Mouse (Mus musculus) left cerebral cortex, postnatal 36 days (tissue): Measurements from ENCODE around the gene Adgrd1. TPM values are rescaled to one million over a fixed set of nuclear protein-coding genes. Genes with fewer than 3 reads are reported as not detected.

Source experiments
- DNase-seq, 2 experiments: peaks; one replicate each; pipeline ENCODE4 v3.0.0; 2021 to 2022; ENCODE audit warnings: low spot score in 2 of 2, mixed read lengths in 1 of 2
- intact Hi-C: fragments of 180-260 bp; cut with DNase I; formaldehyde crosslinking; loops from one replicate; pipeline ENCODE4 v1.15.1; 2025
- total RNA-seq, 2 experiments: library from RNA; stranded (reverse); gene quantifications; 2 replicates each; pipeline ENCODE4 v1.2.3; 2021

The Adgrd1 gene
- total RNA-seq, 2 experiments from 2014 or later = 3.1 to 3.3 TPM

DNA sequence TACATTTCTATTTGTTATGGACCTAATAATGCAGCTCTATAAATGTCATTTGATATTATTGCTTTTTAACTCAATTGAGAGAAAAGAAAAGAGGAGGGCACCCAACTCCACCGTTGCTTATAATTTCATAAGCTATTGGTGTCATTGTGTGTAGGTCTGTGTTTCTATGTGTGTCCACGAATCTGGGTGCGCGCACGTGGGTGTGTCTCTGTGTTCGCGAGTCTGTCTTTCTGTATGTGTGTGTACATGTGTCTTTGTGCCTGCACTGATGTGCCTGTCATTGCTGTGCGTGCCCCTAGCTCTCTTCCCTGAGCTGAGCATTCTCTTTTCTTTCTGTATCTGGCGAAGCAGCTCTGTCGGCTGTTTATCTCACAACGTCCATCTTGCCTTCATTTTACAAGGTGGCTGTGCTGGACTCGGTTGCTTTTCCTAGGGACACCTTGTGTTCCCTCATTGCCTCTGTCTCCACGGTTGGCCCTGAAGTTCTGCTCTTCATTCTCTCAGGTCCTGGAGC is 84.2 kb downstream of the Adgrd1 start:
- no peak for DNase-seq
- intact Hi-C loops = no loop called here

DNA sequence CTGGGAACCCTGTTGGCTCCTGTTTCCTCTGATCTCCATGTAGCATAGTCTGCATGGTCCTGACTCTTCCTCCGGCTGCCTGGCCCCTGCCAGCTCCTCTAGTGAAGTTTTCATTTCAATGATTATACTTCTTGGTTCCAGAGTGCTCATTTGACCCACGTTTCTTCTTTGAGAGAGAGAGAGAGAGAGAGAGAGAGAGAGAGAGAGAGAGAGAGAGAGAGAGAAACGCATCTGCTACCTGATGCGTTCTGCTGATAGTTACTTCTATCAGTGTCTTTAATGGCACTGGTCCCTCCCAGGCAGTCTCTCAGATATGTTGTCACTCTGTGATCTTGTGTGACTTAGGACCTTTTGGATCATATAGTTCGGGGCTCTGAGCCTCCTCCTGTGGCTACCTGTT is 84.9 kb downstream of the Adgrd1 start:
- DNase-seq = no peak
- intact Hi-C loops = no loop called here

DNA sequence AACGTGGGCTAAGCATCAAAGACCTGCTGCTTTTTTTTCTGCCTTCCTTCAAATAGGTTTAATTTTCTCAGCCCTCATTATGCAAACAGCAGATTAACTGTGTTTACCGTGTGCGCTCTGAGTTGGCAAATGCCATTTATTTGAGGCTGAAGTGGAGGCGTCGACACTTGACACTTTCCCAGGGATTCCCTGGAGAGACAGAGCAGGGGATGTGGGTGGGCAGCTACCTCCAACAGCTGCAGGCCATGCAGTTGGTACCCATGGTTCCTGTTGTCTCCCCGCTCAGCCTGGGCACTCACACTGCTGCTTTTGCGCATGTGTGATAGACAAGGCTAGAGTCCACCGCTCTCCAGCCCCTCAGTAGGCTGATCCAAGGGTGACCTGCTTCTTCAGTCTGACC is 86.0 kb downstream of the Adgrd1 start:
- intact Hi-C loops = no loop called here
- peak; percentile 23 to 35 for DNase-seq

DNA sequence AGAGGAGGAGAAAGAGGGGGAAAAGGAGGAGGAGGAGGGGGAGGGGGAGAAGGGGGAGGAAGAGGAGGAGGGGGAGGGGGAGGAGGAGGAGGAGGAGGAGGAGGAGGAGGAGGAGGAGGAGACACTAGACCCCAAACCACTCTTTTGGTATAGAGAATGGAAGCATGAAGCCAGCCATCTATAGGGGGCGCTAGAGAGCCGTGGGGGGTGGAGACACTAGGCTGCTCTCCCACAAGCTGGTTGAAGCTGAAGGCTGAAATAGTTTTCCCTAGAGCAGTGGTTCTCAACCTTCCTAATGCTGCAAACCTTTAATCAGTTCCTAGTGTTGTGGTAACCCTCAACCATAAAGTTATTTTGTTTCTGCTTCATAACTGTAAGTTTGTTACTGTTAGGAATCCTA is 89.7 kb downstream of the Adgrd1 start:
- DNase-seq = no peak
- intact Hi-C loops = loop anchor here (5.0 kb wide), 1 partner anchor 206 kb away; no protein-coding TSS in a partner anchor

DNA sequence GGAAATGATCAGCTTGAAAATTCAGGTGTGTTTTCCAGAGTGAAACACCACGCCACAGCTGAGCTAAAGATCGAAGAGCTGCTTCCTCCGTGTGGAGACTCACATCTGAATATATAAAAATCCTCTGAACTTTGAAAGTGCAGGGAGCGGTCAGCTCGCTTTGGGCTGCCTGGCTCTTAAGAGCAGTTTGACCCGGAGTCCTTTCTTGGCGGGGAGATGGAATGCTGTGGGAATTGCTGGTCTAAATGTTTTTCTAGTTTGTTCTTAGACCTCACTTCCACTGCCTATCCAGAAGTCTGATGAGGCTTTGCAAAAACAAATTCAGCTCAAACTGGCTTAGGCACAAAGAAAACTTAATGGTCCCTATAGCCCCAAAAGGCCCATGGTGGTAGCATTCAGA is 90.4 kb downstream of the Adgrd1 start:
- intact Hi-C loops = loop anchor here (5.0 kb wide), 1 partner anchor 205 kb away; no protein-coding TSS in a partner anchor
- DNase-seq = no peak

DNA sequence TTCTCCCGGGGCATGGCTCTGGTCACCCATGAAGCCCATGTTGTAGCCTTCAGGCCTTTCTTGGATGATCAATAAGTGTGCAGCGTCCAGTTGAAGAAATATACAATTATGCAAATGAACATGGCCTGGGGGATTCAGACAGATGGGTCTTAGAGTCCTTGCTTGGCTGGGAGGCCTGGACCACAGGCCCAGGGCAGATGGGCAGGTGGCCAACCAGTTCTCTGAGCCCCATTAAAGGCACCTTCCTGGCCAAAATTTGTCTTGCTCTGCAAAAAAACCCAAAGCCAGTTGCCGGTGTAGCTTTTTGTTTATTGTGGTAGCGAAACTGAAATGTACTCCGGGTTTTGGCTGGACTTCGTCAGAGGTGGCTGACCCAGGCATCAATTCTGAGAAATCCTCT is 92.5 kb downstream of the Adgrd1 start:
- intact Hi-C loops = loop anchor here (5.0 kb wide), 1 partner anchor 203 kb away; no protein-coding TSS in a partner anchor
- no peak for DNase-seq

DNA sequence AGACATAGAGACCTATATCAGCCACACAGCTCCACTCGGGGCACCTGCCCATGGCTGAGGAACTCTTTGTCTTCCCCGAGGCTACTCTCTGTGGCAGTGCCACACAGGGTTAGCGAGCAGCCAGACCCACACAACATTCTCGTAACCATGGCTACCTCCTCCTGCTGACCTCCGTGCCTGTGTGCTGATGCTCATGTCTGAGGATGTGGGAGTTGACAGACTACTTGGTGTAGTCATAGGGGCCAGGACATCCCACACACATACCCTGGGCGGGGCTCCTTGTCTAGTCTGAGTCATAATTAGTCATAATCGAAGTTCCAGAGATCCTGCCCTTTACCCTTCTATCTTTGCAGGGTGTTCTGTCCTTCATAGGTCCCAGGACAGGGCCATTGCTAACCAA is 93.5 kb downstream of the Adgrd1 start:
- intact Hi-C loops = no loop called here
- DNase-seq = no peak

DNA sequence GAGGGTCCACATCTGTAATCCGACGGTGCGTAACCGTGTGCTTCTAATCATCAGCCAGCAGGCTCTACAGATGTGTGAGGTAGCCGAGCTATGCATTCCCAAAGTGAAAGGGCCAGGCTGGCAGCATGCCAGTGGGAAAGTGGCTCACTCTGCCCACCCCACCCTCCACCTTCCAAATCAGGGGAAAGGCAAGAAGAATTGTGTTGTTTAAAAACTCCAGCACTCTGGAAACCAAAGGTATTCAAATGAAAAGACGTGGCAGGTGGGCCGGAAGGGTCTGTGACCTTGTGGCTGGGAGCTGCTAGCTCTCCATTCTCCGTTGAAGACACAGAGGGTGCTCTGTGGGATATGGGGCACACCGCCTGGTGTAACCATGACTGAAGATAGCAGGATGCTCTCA is 100.0 kb downstream of the Adgrd1 start:
- DNase-seq = no peak
- intact Hi-C loops = no loop called here

DNA sequence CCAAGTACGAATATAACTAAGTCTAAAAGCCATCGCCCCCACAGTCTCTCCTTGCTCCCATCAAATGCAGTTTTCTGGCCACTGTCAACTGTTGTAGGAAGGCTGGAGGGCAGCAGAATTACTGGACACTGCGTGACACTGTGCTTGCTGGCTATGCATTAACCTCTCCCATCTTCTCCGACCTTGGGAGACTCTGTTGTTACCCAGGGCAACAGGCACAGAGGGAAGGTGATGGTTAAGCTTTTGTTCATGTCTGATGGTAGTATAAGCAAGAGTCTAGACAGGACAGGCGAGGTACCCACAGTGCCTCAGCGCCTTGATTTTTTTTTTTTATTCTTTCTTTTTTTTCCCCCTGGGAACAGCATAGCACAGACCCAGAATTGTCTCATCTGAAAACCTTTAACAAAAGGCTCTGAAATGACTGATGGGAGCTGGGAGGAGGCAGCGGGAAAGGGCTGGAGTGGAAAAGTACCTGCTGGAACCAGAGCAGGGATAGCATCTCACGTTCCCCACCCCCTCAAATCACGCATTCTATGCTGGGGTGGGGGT is 100.5 kb downstream of the Adgrd1 start:
- no peak for DNase-seq
- intact Hi-C loops = no loop called here

DNA sequence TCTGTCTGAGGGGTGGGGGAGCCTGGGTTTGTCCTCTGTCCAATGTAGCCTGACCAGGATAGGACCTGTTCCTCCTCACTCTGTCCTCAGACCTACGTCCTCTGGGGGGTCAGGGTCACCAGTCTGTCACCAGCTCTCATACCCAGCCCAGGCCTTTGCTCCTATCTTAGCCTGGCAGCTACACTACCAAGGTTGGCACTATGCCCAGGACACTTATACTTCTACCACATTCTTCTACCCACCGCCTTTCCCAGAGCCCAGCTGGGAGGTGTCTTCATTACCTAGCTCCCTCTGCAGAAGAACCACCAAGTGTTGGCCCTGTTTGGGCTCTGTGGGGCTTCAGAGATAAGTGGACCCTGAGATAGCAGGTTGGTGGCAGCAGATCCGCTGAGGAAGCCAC is 103.6 kb downstream of the Adgrd1 start:
- intact Hi-C loops = no loop called here
- DNase-seq = no peak

DNA sequence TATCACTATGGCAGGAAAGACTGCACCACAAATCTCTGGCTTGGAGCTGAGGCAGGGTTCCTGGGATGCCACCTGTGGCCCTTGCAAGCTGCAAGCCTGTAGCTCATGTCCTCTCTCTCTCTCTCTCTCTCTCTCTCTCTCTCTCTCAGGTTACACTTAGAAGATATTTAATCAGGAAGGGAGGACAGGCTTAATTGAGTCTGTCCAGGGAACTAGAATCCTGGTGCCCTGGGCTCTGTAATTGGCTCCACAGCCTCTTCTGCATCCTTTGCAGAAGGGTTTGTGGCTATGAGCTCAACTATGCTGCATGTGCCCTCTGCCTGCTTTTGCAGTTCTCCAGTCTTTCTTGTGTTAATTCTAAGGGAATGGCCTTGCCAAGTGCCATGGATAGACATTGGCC is 111.7 kb downstream of the Adgrd1 start:
- intact Hi-C loops = no loop called here

DNA sequence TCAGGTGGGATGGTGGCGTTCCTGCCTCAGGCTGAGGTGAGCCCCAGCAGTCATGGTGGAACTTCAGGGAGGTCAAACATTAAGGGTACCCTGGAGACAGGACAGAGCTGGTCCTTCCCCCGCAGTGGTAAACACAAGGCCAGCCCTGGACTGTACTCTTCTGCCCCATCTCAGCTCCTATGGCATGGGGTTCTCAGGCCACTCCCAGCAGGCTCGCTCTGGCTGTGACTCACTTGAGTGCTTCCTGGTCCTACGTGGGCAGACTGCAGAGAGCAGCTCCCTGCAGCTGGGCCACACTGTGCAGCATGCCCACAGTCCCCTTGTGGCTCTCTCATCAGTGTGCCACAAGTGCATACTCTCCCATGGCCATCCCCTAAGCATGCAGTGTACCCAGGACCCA is 112.3 kb downstream of the Adgrd1 start:
- intact Hi-C loops = no loop called here
- no peak for DNase-seq

More for the DNA sequence above, 111.7 kb downstream of the Adgrd1 start:
- no peak for DNase-seq

DNA sequence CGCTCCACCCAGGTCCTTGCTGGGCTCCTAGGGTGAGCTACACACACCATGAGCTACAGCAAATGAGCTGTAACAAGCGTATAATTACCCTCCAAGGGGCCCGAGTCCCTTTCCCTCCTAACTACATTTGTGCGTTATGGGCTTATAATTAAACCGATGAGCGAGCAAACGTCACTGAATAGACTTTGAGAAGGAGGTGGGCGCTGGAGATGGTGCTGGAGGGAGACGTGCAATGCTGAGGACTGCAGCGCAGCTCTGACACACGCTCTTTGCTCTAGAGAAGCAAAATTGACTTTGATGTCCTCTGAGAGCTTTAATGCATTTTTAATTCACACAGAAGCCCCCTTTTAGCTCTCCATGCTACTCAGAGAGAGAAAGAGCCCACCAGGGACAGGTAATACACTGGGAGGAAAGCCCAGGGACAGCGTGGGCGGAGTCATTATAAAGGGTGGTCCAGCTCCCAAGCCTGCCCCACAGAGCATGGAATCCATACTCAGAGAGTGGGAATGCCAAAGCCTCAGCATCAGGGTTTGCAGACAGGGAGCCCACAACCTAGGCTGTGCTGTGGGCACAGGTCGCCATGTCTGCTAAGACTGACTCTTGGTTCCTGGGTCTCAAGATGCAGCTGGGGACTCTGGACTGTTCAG is 115.0 kb downstream of the Adgrd1 start:
- intact Hi-C loops = no loop called here
- DNase-seq = no peak

DNA sequence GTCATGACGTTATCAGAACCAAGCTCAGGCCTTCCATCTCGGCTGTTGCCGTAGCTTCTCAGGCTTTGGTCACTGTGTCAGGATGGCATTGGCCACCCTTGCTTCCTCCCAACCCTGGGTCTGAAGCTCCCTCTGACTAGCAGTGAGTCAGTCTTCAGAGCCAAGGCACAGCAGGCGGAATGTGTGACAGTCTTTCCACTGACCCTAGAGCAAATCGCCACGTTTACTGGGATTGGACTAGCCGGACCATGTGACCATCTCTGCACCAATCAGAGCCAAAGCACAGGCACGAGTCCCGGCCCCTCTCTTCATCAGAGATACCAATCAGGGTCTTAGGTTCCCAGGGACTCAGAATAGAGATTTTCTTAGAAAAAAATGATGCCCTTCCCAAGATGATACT is 117.5 kb downstream of the Adgrd1 start:
- no peak for DNase-seq
- intact Hi-C loops = no loop called here

DNA sequence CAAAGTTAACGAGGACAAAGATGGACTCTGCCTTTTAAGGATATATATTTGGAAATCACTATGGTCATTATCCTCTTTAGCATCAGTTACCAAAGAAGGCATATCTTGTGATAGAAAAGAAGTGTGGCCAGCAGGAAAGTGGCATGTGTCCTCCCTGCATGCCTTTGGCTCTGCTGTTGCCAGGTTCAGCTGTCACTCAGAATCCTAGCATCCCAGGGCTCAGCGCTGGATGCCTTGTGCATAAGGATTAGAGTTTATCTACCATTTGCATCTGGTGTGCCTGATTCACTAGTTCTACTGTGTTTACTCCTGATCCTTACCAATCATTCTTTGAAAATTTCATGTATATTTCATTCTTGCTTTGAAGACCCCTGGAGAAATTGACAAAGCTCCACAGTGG is 119.5 kb downstream of the Adgrd1 start:
- DNase-seq = no peak
- intact Hi-C loops = no loop called here

DNA sequence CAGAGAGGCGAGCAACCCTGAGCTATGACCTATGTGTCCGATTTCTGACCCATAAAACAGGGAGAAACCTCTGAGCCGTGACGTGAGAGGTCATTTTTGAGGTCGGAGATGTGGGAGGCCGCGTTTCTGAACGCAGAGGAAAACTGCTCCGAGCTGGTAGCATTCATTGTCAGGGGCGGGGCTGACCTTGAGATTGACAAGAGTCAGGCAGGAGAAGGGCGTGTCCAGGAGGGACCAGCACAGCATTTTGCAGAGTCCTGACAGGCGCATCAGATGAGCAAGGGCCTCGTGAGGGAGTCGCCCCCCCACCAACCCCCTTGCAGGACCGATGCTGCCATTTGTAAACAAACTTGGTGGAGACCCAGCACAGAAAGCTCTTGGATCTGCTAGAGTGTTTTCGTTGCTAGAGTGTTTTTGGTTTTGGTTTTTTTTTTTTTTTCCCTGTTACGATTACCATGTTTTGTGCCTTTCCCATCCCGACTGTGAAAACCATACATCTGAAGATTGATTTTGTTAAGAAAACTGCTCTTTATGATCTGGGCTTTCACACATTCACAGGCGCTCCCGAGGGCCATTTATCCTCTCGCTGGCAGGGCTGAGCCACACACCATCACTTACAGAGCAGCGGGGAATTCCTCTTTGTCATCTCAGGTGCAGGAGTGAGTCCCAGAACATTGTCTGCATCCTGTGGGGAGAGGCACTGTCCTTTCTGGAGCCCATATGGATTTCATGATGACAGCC is 121.1 kb downstream of the Adgrd1 start:
- intact Hi-C loops = no loop called here
- DNase-seq = no peak

DNA sequence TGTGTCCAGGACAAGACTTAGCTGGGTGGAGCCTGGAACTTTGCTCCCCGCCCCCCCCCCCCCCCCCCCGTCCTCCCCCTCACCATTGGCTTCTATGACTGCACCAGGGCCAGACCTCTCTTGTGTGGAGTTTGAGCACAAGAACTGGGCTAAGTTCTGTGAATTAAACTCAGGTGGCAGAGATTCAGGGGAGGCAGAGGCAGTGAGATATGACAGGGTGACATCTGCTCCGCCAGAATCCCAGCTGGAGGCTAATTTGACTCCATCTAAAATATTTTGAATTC is 121.6 kb downstream of the Adgrd1 start:
- DNase-seq = no peak
- intact Hi-C loops = no loop called here

DNA sequence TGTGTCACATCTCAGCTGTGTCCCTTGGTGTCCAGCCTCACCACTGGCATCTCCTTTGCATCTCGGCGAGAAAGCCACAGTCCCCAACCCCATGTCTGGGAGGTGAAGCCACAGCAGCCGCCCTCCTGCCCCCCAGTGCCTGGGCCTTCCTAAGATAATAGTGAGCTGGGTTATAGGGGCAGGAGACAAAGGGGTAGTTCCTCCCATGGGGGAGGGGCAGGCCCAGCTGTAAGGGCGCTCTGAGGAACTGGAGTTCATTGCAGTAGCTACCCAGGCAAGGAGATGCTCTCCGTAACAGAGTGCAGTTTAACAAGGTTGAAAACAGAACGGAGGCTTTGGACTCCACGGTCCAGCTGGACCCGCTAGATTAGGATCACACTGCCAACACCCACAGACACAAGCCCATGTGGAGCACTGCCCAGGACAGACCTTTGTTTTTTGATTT is 122.0 kb downstream of the Adgrd1 start:
- intact Hi-C loops = no loop called here
- DNase-seq = no peak

DNA sequence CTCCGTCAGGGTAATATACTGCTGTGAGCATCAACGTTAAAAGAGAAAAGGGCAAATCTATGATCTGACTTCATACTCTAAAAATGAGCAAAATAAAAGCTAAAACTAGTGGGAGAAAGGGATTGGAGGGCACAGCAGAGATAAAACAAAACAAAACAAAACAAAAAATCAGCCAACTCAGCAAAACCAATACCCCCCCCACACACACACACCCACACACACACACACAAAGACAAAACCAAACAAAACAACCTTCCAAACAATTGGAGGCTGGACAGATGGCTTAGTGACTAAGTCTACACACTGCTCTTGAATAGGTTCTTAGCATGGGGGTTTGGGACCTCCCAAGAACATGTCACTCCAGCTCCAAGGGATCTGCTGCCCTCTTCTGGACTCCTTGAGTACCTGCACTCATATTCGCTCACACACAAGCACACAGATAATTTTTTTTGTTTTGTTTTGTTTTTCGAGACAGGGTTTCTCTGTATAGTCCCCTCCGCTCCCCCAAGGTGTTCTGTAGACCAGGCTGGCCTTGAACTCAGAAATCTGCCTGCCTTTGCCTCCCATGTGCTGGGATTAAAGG is 122.7 kb downstream of the Adgrd1 start:
- intact Hi-C loops = no loop called here
- no peak for DNase-seq

DNA sequence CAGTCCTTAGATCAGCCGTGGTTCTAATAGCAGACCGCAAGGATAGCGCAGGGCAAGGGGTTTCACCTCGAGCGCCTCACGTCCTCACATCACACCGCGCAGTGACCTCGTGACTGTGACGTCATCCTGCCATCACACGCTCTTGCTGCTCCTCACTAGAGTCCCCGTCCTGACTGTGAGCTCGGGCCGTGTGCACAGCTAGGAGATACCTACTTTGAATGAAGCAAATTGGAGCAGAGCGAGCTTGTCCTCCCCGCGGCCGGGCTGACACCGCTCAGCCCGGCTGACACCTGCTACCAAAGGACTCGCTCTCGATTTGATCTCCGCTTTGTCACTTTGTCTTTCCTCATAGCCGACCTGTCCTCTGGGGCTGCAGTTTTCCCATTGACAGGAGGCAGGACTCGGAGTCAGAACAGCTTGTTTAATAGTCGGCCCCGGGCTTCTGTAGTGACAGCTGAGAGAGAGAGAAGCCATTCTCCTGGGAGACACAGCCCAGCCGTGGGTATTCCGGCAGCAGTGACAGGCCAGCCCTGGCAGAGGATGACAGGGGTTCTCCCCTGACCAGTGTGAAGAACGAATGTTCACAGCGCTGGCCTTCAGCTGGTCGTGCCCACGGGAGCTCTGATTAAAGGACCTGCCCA is 129.4 kb downstream of the Adgrd1 start:
- DNase-seq = no peak
- intact Hi-C loops = no loop called here
